Mouse (Mus musculus): Measurements from ENCODE around the gene Ptprg. TPM values are rescaled to one million over a fixed set of nuclear protein-coding genes. Genes with fewer than 3 reads are reported as not detected.
"Not testable (repeated sequence)": the region's sequence is repeated elsewhere in the genome, so short reads cannot be mapped to it uniquely, and the experiment has no call there.

Ptprg gene
- total RNA-seq, 2 experiments from 2014 or later: 69.3 to 72.5 TPM

GRCm38 (mm10) chr14:11890890-11891289, 337.6 kb downstream of the Ptprg start:
- no peak for DNase-seq

- DNase-seq: no peak
These were observed 339.3 kb downstream of the Ptprg start for GRCm38 (mm10) chr14:11892621-11893020.

- no peak for DNase-seq
These were observed 342.2 kb downstream of the Ptprg start for GRCm38 (mm10) chr14:11895486-11895885.

- DNase-seq: no peak
These were observed 349.5 kb downstream of the Ptprg start for GRCm38 (mm10) chr14:11902794-11903193.

DNA sequence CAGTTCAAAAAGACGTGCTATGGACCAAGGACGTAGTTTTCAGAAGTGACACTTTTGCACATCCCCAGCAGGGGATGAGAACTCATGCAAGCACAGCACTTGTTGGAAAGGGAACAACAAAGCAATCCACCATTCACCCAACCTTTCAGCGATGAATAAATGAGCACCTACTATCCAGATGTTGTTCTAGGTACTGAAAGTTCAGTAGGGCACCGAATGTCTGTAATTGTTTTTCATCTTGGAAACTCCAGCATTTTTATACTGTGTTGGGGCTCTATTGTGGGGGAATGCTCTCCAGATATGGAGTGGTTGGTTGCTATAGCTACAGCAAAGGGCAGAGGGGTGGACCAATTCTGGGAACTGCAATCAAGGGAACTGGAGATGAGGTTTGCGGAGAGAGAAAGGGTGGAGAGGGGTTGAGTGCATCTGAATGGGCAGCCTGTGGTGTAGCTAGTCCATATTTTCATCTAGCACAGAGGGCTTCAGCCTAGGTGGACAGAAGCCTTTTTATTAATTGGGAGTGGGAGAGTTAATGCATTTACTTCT, 352.9 kb downstream of the Ptprg start:
- no peak for DNase-seq

GRCm38 (mm10) chr14:11912253-11912652, 358.9 kb downstream of the Ptprg start:
- no peak for DNase-seq

DNA sequence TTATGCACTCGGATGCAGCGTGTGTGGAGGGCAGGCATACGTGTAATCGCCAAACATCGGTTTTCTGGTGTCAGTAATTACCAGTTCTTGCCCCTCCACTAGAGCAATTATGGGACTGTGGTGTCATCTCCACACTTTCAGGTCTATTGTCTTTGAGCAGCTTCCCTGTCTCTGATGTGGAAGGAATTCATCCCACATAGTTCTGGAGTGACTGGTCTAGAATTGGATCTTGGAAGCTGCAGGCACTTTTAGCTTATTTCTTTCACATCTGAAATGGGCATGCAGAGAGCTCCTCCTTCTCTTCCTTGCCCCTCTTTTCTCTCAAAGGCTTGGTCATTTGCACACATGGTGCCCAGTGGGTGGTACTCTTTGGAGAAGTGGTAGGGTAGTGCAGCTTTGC, 363.9 kb downstream of the Ptprg start:
- no peak for DNase-seq

- no peak for DNase-seq
These were observed 375.2 kb downstream of the Ptprg start for GRCm38 (mm10) chr14:11928545-11928944.

- no peak for DNase-seq
These were observed 379.2 kb downstream of the Ptprg start for GRCm38 (mm10) chr14:11932517-11932916.

DNA sequence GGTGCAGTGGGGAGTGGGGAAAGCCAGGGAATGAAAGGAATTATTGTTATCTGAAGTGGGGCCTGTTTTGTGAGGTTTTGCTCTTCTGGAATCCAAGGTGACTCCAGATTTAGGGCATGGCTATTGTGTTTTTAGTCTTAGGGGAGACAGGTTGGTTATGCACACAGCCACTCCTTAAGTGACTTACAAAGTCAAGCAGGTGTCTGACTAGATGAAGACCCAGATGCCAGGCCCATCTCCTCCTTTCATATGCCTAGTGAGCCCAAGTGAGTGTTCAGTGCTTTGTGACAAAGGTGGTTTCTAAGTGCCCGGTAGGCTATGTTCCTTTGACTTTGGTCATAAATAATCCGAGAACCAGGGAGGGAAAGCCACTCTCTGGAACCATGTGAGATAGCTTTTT, 381.2 kb downstream of the Ptprg start:
- no peak for DNase-seq

- no peak for DNase-seq
These were observed 381.9 kb downstream of the Ptprg start for GRCm38 (mm10) chr14:11935281-11935680.

DNA sequence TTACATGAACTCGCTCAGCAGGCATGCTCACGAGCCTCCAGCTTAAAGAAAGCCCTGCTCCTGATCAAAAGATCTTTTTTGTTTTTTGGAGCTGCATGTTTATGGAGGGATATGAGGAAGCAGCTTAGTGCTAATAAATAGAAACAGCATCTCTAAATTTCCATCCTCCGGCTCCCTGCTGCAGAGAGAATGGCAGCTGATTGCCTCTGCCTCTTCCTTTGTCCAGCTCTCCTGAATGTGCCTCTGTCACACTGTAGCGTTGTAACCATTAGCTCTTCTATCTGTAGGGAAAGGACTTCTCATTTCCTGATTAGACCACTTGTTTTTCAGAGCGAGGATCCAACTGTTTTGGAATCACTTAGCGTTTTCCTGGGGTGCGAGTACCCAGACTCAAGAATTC, 382.4 kb downstream of the Ptprg start:
- no peak for DNase-seq

DNA sequence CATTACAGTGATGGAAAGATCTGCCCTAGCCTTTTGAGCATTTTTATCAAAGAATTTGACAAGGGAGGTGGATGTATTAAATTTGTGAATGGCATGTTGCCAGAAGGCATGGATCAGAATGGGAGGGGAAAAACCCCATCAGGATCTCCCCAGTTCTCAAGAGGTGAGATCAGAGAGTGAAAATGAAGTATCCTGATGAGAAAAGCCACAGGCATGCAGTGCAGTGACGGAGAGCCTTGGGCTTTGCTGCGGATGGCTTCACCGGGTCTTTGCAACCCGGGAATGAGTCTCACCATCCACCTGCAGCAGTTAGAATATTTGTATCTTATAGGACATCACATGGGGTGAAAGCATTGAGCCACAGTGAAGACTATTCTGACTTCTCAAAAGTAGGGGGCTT, 385.6 kb downstream of the Ptprg start:
- DNase-seq: no peak

- DNase-seq: no peak
These were observed 388.7 kb downstream of the Ptprg start for GRCm38 (mm10) chr14:11941989-11942514.

DNA sequence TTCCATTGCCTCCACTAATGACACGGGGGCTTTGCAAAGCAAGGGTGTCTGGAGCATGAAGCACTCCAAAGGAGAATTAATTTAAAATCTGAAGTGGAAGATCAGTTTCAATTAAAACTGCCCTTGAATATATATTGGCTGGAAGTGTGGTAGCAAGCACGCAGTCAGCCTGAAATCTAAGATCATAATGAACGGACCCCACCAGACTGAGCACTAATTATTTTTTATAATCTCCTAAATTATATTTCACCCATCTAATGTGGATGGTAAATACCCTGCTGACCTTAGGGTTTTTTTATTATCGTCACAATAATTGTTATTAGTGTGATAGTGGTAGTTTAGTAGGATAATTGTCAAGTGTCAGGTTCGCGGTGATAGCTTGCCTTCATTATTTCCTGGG, 397.0 kb downstream of the Ptprg start:
- DNase-seq: no peak

DNA sequence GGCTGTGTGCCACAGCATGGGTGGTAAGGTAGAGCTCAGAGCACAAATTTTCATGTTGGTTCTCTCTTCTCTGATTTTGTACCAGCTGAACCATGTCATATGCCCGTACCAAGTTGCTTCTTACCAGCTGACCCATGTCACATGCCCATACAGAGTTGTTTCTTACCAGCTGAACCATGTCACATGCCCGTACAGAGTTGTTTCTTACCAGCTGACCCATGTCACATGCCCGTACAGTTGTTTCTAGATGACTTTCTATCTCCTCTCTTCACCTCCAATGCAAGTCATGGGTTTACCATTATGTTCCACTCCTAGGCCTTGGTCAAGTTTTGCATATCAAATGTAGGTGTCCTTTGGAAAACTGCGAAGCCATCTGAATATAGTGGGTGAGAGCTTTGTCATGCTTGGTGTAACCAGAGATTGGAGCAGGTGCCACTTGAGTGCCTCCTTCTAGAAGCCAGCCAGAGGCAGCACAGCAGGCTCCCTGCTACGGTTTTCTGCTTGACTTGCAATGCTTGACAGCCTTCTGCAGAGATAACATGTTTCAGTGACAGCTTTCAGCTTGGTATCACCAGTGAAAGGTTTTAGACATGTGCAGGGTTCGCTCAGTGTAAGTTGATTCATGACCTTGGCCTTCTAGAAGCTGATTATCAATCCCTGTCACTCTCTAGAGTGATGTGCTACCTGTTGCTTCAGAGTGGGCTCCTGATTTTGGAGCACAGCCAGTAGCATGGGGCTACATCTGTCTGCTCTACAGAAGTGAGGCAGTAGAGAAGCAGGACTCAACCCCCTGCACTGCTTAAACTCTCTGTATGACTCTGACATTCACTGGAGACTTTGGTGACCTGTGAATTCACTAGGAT, 401.9 kb downstream of the Ptprg start:
- no peak for DNase-seq

DNA sequence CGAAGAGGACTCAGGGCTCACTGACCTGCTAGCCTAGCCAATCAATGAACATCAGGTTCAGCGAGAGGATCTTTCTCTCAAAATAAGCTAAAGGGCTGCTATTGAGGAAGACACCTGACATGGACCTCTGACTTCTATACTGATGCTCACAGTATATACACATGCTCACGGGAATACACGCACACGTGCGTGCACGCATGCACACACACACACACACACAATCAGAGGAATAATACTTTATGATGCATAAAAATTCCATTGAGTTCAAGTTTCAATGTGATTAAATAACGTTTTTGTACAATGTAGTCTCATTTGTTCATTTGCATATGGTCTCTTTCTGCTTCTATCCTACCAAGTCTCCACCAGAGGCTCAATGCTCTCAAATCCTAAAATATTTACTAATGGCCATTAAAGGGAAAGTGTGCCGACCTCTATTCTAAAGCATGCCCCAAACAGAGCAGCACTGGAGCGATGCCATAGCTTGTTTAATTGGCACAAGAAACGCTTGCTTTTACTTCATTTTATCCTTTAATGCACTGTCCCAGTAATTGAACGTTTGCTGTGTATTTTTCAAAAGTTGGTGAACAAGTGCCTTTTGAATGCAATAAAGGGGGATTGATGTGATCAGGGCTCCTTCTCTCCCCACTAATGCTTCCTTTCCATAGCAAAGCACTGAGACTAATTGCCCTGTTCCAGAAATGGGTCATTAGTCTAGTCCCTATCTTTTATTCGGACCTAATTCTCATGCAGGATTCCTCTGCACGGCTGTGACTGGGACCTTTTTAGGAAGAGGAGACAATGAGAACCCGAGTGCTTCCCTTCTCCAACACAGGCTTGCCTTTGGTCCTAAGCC, 407.2 kb downstream of the Ptprg start:
- no peak for DNase-seq

DNA sequence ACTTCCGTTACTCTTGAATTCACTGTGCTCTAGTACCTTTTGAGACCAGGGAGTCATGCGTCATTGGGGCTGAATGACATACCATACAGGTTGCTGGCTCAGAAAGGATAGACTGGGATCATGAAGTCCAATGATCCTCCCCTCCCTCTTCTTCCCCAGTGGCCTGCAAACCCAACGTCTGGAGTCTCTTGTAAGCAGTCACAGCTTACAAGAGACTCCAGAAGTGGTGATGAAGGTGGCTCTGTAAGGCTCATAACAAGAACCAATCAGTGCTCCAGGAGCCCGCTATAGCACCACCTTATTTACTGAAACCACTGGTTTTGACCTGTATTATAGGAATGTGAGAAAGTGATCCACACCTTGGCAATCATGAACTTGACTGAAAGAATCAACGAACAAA, 408.8 kb downstream of the Ptprg start:
- no peak for DNase-seq

DNA sequence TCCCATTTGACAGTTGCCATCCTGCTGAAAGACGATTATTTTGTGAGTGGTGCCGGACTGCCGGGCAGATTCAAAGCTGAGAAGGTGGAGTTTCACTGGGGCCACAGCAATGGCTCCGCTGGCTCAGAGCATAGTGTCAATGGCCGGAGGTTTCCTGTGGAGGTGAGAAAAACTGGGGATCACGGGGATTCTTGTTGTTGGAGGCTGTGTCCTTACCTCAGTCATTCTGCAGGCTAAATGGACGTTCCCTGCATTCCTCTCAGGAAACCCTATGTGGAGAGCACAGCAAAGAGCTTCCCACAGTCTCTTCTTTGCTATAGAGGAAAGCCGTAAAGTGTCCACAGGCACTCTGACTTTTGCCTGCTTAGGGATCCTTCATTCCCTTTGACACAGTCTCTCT, 409.2 kb downstream of the Ptprg start:
- no peak for DNase-seq

- DNase-seq: no peak
These were observed 410.5 kb downstream of the Ptprg start for GRCm38 (mm10) chr14:11963791-11964190.

DNA sequence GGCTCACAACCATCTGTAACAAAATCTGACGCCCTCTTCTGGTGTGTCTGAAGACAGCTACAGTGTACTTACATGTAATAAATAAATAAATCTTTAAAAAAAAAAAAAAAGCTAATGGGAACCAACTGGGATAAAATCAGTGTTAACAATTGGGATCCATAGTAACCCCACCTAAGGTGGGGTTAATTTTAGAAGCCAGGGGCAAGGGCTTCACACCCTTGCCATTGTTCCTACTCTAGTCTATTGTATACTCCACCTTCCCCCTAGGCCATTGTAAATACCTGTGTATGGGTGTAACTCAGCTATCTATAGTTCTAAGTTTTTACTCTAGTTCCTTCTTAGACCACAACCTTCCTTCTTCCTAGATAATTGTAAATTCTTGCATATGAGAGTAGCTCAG, 411.0 kb downstream of the Ptprg start:
- not testable (repeated sequence) for DNase-seq

GRCm38 (mm10) chr14:11965878-11966277, 412.5 kb downstream of the Ptprg start:
- no peak for DNase-seq

DNA sequence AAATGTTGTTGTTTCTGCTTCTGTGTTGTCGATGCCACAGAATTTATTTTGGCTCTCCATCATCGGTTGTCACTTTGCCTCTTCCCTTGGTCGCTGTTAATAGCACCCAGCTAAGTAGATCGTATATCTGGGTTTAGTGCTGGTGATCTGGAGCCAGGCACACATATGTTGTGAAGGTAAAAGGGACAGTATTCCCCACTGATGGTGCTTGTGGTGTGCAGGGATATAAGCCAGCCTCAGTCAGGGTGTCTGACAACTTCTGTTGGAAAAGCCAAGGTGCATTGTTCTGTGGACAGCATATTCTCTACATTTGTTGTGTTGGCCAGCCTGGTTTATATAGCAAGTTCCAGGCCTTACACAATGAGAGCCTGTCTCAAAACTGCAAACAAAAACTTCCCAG, 428.4 kb downstream of the Ptprg start:
- no peak for DNase-seq
